Mouse (Mus musculus) right cerebral cortex, postnatal 14 days (tissue): ENCODE results near the gene Foxj2.

Experiments used
- DNase-seq: peaks from one replicate; pipeline ENCODE4 v3.0.0; 2022

Foxj2 gene

DNA sequence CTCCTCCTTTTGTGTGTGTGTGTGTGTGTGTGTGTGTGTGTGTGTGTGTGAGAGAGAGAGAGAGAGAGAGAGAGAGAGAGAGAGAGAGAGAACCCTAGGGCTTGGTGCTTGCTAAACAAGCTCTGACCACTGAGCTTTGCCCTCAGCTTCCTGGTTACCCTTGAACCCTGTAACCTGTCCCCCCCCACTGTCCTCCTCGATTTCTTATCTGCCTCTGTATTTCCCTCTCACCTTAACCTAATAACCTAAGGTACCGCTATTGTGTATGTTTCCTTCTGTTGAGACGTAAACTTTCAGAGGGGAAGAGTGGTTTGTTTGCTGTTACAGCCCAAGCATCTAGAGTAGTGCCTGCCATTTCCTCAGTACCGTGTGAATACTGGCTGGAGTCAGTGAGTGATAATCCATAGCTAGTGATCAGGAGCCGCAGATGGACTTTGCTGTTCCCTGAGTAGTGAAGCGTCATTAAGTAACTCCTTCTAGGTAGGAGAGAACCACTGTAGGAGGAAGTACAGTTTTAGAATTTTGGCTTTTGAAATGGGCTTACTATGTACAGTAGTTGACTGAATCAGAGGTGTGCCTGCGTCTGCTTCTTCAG, 59.5 kb downstream of the Foxj2 start:
- DNase-seq: no peak

DNA sequence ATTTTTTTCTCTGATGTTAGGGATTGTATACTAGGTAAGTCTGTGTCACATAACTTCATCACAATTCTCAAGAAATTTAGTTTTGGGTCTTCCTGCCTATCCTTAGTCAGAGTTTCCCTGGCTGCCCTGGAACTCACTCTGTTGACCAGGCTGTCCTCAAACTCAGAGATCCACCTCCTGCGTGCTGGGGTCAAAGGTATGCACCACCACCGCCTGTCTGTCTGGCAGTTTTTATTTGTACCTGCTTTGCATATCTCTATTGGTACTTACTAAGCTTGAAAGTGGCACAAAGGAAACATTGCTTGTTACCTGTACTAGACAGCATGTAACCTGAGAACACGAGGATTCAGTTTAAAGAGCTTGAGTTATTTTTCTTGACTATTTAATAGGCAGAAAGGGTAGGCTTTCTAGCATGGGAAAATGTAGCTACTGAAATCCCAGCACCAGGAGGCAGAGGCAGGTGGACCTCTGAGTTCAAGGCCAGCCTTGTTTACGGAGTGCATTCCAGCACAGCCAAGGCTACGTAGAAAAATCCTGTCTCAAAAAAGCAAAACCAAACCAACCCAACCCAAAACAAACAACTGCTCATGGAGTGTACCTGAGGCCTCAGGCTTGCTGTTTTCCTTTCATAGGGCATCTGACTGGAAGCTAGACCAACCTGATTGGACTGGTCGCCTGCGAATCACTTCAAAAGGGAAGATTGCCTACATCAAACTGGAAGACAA, 60.2 kb downstream of the Foxj2 start:
- no peak for DNase-seq

- DNase-seq: no peak
Measured at GRCm38 (mm10) chr6:122881287-122881686, 61.6 kb downstream of the Foxj2 start.

- no peak for DNase-seq
Measured at GRCm38 (mm10) chr6:122883603-122884002, 63.9 kb downstream of the Foxj2 start.

DNA sequence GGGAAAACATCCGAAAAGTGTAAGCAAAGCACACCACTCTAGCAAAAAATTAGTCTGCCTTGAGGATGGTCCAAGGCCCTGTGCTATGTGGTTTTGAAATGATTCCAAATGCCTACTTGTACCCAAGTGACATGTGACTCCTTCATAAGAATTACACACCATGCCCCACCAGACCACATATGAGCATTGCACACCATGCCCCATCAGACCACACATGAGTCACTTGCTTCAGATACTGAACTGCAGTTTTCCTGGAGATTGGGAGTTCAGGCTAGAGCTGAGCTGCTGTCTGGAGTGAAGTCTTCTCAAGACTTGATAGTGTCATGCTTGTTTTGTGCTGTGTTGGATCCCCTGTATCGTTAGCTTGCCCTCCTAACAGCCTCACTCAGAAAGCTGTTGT, 69.9 kb downstream of the Foxj2 start:
- no peak for DNase-seq

DNA sequence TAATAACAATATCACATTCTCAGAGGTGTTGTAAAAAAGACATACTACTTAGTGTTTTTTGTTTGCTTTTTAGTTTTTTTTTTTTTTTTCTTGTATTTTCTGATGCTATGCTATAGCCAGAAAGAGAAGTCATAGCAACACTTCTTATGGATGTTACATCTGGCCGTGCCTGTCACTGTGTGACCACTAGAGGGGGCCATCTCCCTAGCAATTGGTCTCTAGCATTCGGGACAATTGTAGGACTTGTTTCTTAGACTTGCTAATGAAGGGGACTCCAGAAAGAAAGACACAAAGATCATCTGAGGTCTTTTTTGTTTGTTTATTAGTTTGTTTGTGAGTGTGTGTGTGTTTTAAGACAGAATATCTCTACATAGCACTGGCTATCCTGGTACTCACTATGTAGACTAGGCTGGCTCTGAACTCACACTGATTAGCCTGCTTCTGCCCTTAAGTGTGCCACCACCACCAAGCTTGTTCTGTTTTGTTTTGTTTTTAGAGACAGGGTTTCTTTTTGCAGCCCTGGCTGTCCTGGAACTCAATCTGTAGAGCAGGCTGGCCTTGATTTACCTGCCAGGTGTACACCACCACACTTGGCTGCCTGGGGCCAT, 72.8 kb downstream of the Foxj2 start:
- peak; percentile 79 for DNase-seq
